Mouse (Mus musculus) stomach, postnatal 0 days (tissue): ENCODE data around the gene Hsd17b6. TPM values are rescaled to one million over a fixed set of nuclear protein-coding genes. Genes with fewer than 3 reads are reported as not detected.

Source experiments
- ATAC-seq: fragments of 200-750 bp; cut with Nextera tagmentation; 2 replicates; pipeline ENCODE4 v1.8.0; 2017; ENCODE audit not compliant: low FRiP score, low TSS enrichment
- DNase-seq: peaks from one replicate; pipeline ENCODE4 v3.0.0-alpha.2; 2016; ENCODE audit warnings: low spot score
- H3K27ac ChIP-seq: fragments of 300-500 bp; sonication (generic); replicated peaks from 2 replicates; pipeline ENCODE4 v1.5.1; 2014; ENCODE audit warnings: mild to moderate bottlenecking, control low read depth
- H3K27me3 ChIP-seq: fragments of 300-500 bp; sonication (generic); 2 replicates; pipeline ENCODE4 v1.6.1; 2014; ENCODE audit warnings: low read length; ENCODE audit not compliant: control insufficient read depth, insufficient read depth
- H3K36me3 ChIP-seq: fragments of 300-500 bp; sonication (generic); 2 replicates; pipeline ENCODE4 v1.6.1; 2014; ENCODE audit warnings: low read length, mixed read lengths; ENCODE audit not compliant: control insufficient read depth, insufficient read depth
- H3K4me1 ChIP-seq: fragments of 300-500 bp; sonication (generic); replicated peaks from 2 replicates; pipeline ENCODE4 v1.6.1; 2014; ENCODE audit warnings: antibody characterized with exemption; ENCODE audit not compliant: control insufficient read depth, insufficient read depth
- H3K4me2 ChIP-seq: fragments of 300-500 bp; sonication (generic); replicated peaks from 2 replicates; pipeline ENCODE4 v1.6.1; 2014; ENCODE audit warnings: low read depth, mild to moderate bottlenecking, control low read depth, moderate library complexity
- H3K4me3 ChIP-seq: fragments of 300-500 bp; sonication (generic); 2 replicates; pipeline ENCODE4 v1.5.1; 2014; ENCODE audit warnings: low read depth, low read length, control low read depth
- H3K9ac ChIP-seq: fragments of 300-500 bp; sonication (generic); 2 replicates; pipeline ENCODE4 v1.6.1; 2014; ENCODE audit warnings: mild to moderate bottlenecking, low read length, control low read depth, mixed read lengths
- H3K9me3 ChIP-seq: fragments of 300-500 bp; sonication (generic); 2 replicates; pipeline ENCODE4 v1.6.1; 2016; ENCODE audit warnings: low read length; ENCODE audit not compliant: control insufficient read depth
- CTCF ChIP-seq: IDR thresholded peaks from 2 replicates; pipeline ENCODE4 v1.5.1; 2016; ENCODE audit warnings: antibody characterized with exemption, low read depth, mild to moderate bottlenecking, moderate library complexity
- EP300 ChIP-seq: optimal IDR thresholded peaks from 2 replicates; pipeline ENCODE3; 2016; ENCODE audit warnings: antibody characterized with exemption
- WGBS: fragments of 180-500 bp; shearing (Covaris S2); extraction: QIAGEN DNeasy Blood & Tissue Kit; methylation state at CpG from one replicate; pipeline ENCODE4 v1.1.7; 2014; 5-methylcytosine and 5-hydroxymethylcytosine counted together
- polyA plus RNA-seq: library from polyadenylated mRNA; unstranded; fragments of >200 nt; fragmentation: Nextera tagmentation; extraction: Ambion mirVana; gene quantifications from 2 replicates; pipeline ENCODE4 v1.2.1, GENCODE M21; 2015

Gene Hsd17b6
- polyA plus RNA-seq, 1 experiment from 2014 or later: 5.7 TPM

DNA sequence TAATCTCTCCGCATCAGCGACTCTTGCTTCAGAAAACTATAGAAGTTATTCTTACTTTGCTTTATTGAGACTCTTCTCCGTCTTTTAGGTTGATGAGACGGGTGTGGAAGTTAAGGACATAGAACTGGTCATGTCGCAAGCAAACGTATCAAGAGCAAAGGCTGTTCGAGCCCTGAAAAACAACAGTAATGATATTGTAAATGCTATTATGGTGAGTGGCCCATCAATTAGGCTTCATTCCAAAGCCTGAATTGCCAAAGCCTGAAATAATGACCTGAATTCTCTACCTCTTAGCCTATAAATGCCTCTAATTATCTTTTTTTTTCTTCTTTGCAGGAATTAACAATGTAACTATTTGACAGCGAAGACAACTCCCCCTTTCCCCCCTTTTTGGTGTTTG, 40.7 kb upstream of the Hsd17b6 start:
- Histone ChIP-seq H3K4me1 (no peaks in the 10 kb centered on the region), H3K4me3 (no peak overlapping the region), H3K9ac (no peak overlapping the region), H3K36me3 (peaks cover 22% of the 10 kb centered on the region), H3K4me2 (no peak overlapping the region), H3K27me3 (no peaks in the 10 kb centered on the region), H3K27ac (no peak overlapping the region), H3K9me3 (no peaks in the 10 kb centered on the region)
- WGBS: 93% methylated on average over 8 of the region's 8 CpGs
- no peak for TF ChIP-seq CTCF
- TF ChIP-seq EP300: no peak
- no peak for ATAC-seq
- DNase-seq: no peak

GRCm38 (mm10) chr10:128043041-128043835, 35.8 kb upstream of the Hsd17b6 start:
- Histone ChIP-seq H3K9ac (no peak overlapping the region), H3K4me1 (peaks cover 3% of the 10 kb centered on the region; the same call in 1 of the 2 replicates), H3K4me3 (no peak overlapping the region), H3K9me3 (no peaks in the 10 kb centered on the region), H3K27me3 (no peaks in the 10 kb centered on the region), H3K4me2 (no peak overlapping the region), H3K36me3 (peaks cover 31% of the 10 kb centered on the region), H3K27ac (no peak overlapping the region)
- ATAC-seq (no peak), DNase-seq (peak; percentile 12)
- TF ChIP-seq CTCF: no peak
- no peak for TF ChIP-seq EP300
- 50% methylated on average over 3 of the region's 3 CpGs for WGBS

- DNase-seq: no peak
- no peak overlapping the region for H3K4me2 ChIP-seq
- H3K9me3 ChIP-seq: no peaks in the 10 kb centered on the region
- peaks cover 27% of the 10 kb centered on the region for H3K36me3 ChIP-seq
- WGBS: 84% methylated on average over 3 of the region's 3 CpGs
- no peak overlapping the region for H3K27ac ChIP-seq
- no peak overlapping the region for H3K4me3 ChIP-seq
- TF ChIP-seq CTCF (no peak), EP300 (no peak)
- ATAC-seq: no peak
- H3K9ac ChIP-seq: no peak overlapping the region
- no peaks in the 10 kb centered on the region for H3K27me3 ChIP-seq
- peaks cover 6% of the 10 kb centered on the region; the same call in 1 of the 2 replicates for H3K4me1 ChIP-seq
These were observed 35.1 kb upstream of the Hsd17b6 start for GRCm38 (mm10) chr10:128042466-128042865.

- WGBS: 69% methylated on average over 4 of the region's 4 CpGs
- TF ChIP-seq CTCF (no peak), EP300 (no peak)
- Histone ChIP-seq H3K36me3 (peaks cover 27% of the 10 kb centered on the region), H3K4me1 (peaks cover 8% of the 10 kb centered on the region; the same call in 1 of the 2 replicates), H3K9me3 (no peaks in the 10 kb centered on the region), H3K4me2 (no peak overlapping the region), H3K27ac (no peak overlapping the region), H3K4me3 (no peak overlapping the region), H3K27me3 (no peaks in the 10 kb centered on the region), H3K9ac (no peak overlapping the region)
- no peak for ATAC-seq
- no peak for DNase-seq
These were observed 34.2 kb upstream of the Hsd17b6 start for GRCm38 (mm10) chr10:128041636-128042035.

DNA sequence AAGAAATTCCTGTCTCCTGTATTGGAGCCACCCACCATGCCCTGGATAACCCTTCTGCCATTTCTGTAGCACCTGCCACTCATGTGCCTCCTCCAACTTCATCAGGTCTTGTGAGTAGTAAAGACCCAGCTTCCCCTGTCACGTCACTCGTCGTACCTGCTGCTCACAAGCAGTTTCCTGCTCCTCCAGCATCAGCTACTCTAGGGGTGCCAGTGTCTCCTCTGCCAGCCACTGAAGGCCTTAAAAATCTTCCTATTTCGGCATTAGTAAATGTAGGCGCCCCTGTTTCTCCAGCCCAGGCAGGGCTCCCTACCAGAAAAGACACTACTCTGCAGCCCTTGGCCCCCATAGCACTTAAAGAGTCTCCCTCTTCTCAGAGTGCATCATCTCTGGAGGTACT, 32.9 kb upstream of the Hsd17b6 start:
- peaks cover 8% of the 10 kb centered on the region; the same call in 1 of the 2 replicates for H3K4me1 ChIP-seq
- 87% methylated on average over 5 of the region's 5 CpGs for WGBS
- H3K36me3 ChIP-seq: peaks cover 20% of the 10 kb centered on the region
- ATAC-seq (no peak), DNase-seq (no peak)
- H3K9ac ChIP-seq: no peak overlapping the region
- TF ChIP-seq EP300 (no peak), CTCF (no peak)
- no peak overlapping the region for H3K27ac ChIP-seq
- no peak overlapping the region for H3K4me2 ChIP-seq
- no peaks in the 10 kb centered on the region for H3K27me3 ChIP-seq
- no peaks in the 10 kb centered on the region for H3K9me3 ChIP-seq
- no peak overlapping the region for H3K4me3 ChIP-seq

DNA sequence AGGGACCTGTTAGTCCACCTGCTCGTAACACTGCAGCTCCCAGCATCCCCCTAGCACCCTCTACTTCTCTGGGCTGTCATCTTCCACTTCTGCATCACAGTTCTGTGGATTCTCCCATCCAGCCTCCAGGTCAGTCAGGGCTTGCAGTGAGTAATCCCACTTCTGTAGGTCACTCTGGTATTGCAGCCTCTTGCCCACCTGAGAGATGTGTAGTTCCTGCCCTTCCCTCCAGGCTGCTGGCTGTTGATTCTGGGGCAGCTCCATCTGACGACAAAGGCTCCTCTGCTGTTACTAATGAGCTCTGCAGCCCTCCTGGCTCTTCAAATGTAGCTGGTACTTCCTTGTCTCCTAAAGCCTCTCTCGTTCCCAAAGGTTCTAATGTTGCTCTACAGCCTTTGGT, 32.4 kb upstream of the Hsd17b6 start:
- H3K4me1 ChIP-seq: peaks cover 8% of the 10 kb centered on the region; the same call in 1 of the 2 replicates
- ATAC-seq (no peak), DNase-seq (peak; percentile 28)
- no peak overlapping the region for H3K4me3 ChIP-seq
- WGBS: 51% methylated on average over 3 of the region's 3 CpGs
- TF ChIP-seq EP300 (no peak), CTCF (no peak)
- peak overlapping the region; percentile 24; the same call in 1 of the 2 replicates for H3K27ac ChIP-seq
- H3K9me3 ChIP-seq: no peaks in the 10 kb centered on the region
- H3K27me3 ChIP-seq: no peaks in the 10 kb centered on the region
- no peak overlapping the region for H3K9ac ChIP-seq
- peaks cover 20% of the 10 kb centered on the region for H3K36me3 ChIP-seq
- H3K4me2 ChIP-seq: no peak overlapping the region
